Mouse (Mus musculus): ENCODE measurements around the gene Fbxl2. TPM values are rescaled to one million over a fixed set of nuclear protein-coding genes. Genes with fewer than 3 reads are reported as not detected.

Fbxl2 gene
- polyA plus RNA-seq, 1 experiment, result 0.77 TPM

DNA sequence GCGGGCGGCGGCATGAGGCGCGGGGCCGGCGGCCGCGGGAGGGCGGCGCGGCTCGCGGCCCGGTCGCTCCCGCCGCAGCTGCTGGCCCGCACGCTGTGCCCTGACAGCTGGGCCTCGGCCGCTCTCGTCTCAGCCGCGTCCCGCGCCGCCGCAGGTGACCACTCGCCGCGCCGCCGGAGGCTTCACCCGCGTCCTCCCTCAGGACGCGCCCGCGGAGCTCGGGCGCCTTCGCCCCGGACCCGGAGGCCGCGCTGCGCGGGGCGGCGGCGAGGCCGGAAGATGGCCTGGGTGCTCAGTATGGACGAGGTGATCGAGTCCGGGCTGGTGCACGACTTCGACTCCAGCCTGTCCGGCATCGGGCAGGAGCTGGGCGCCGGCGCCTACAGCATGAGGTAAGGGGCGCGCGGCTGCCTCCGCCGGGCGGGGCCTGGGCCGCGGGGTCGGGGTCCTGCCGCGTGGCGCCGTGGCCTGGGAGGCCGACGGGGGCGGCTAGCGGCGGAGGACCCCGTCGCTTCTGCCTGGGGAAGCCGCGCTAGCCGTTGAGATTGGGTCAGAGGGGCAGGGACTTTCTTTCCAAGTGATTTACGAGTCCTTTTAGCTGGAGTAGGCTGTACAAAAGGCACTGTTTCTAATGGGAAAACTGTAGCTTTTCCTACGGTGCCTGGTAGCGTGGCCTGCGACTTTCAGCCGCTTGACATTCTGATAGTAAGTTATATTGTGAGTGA, 114.5 kb downstream of the Fbxl2 start:
- no peak for DNase-seq (ENCODE audit: low read depth, low spot score)
- under 1% methylated on average over 78 of the region's 91 CpGs for WGBS

DNA sequence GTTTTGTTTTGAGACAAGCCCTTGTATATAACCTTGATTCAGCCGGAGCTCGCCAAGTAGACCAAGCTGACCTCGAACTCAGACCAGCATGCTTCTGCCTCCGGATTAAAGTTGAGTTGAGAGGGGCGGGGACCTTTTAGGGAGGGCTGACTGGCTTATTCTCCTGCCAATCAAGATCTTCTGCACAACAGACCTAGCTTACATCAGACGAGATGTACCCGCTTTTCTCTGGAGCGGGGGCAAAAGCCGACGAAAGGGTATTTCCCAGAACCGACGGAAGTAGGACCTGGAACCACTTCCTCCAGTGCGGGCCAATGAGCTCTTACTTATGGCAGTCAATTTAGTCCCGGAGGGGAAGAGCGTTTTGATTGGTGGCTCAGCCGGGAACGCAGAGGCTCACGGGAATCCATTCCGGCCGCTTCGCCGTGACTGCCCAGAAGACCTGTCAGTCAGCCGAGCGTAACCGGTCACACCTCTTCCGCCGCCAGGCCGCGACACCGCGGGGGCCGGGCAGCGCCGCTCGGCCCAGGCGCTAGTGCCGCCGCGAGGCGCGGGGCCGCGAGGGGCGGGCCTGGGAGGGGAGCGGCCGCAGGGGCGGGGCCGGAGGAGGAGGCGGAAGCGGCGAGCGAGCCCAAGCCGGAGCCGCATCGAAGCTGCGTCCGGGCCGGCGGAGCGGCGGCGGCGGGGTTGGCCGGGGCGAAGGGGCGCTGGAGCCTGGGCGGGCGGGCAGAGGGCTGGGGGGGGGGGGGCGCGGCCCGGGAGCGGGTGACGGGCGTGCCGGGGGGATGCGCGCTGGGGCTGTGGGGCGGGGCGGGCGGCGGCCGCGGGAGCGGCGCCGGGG, 115.2 kb downstream of the Fbxl2 start, which contains the start of gene Ubp1:
Ubp1 (plus strand) TSS at position 401 of the 841 bp plus-strand sequence.
- WGBS, result under 1% methylated on average over 55 of the region's 86 CpGs
- DNase-seq (ENCODE audit: low read depth, low spot score), result peak; percentile 94

DNA sequence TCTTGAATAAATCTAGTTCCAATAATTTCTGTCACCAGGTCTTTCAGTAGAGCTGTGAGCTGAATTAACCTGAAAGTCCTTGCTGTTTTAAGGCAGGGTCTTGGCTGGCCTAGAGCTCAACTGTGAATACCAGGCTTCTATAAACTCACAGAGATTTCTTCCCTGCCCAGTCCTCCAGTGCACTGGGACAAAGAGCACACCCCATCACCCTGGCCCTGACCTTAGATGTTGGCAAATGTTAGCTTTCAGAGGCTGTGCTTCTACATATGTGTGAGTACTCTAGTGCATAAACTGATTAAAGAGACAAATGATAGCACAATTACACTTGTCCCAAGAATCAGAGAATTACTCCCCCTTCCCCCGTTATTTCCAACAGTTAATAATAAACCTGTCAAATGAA, 116.3 kb downstream of the Fbxl2 start:
- no peak for DNase-seq (ENCODE audit: low read depth, low spot score)
- 75% methylated on average over 1 of the region's 1 CpGs for WGBS

DNA sequence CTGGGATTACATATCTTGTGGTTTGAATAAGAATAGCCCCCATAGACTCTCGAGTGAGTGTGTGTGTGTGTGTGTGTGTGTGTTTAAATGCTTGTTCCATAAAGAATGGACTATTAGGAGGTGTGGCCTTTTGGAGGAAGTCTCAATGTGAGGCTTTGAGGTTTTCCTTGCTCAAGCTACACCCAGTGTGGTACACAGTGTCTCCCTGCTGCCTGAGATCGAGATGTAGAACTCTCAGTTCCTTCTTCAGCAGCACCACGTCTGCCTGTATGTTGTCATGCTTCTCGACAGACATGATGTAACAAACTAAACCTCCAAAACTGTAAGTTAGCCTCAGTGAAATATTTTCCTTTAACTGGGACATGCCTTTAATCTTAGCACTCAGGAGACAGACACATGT, 117.4 kb downstream of the Fbxl2 start:
- 65% methylated on average over 4 of the region's 4 CpGs for WGBS
- no peak for DNase-seq (ENCODE audit: low read depth, low spot score)

DNA sequence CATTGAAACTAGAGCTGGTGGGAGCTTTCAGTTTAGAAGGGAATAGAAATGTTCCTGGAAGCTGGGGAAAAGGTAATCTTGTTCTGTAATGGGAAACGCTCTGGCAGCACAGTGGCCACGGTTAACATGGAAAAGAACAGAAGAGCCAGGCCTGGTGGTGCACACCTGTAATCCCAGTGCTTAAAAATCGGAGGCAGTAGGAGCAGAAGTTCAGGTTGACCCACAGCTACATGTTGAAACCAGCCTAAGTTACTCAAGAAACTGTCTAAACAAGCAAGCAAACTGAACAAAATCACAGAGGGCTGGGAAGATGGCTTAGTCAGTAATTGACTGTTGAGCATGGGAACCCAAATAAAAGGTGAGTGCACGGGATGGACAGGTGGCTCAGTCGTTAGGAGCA, 121.1 kb downstream of the Fbxl2 start:
- no peak for DNase-seq (ENCODE audit: low read depth, low spot score)

DNA sequence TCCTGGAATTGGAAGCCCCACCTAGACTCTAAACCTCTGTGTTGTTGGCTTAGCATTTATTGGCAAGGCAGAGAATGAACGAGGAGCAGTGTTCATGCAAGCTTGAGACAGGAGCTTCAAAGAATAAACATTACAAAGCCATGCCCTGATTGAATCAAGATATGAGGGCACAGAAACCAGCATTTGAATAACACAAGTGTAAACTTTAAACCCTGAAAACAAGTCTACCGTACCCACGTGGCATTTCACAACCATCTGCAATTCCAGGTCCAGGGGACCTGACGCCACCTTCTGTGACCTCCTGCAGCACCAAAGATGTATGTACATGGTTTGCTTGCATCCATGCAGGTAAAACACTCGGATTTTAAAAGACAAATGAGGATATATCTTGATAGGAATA, 123.3 kb downstream of the Fbxl2 start:
- no peak for DNase-seq (ENCODE audit: low read depth, low spot score)
- WGBS, result 82% methylated on average over 5 of the region's 5 CpGs

More for the DNA sequence above, 121.1 kb downstream of the Fbxl2 start:
- 86% methylated on average over 5 of the region's 5 CpGs for WGBS

DNA sequence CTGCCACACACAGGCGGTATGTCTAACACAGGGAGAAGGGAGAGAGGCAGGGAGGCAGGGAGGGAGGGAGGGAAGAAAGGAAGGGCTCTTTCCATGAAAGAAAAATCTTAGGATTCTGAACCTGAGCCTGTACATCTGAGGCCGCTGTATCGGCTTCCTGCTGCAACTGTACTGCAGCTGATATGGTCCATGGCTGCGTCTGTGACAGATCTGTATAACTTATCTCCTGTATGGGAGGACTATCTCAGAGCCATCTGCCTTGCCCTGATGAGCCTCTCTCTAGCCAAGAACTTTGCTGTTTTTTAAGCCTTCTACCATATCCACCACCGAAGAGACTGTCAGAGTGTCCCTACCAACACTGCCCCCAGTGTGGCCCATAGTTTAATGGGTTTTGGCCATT, 130.2 kb downstream of the Fbxl2 start:
- no peak for DNase-seq (ENCODE audit: low read depth, low spot score)
- 95% methylated on average over 5 of the region's 5 CpGs for WGBS

Other genes starting within 250 kb of the Fbxl2 start
- gene Ubp1, start 115.3 kb downstream of the Fbxl2 start, polyA plus RNA-seq (2012; rRNA removed), result 41.6 and 46.8 TPM in 2 replicates
- gene Susd5, start 10.9 kb upstream of the Fbxl2 start, polyA plus RNA-seq (2012; rRNA removed), result 0.05 and 0.10 TPM in 2 replicates

Data from large intestine, adult 2 months (tissue).